Mouse (Mus musculus) left cerebral cortex, postnatal 14 days (tissue): ENCODE data around the gene Tnpo3. TPM values are rescaled to one million over a fixed set of nuclear protein-coding genes. Genes with fewer than 3 reads are reported as not detected.

Source experiments
- DNase-seq, 2 experiments: peaks; one replicate each; pipeline ENCODE4 v3.0.0; 2021 to 2022; ENCODE audit warnings: low spot score in 2 of 2, mixed read lengths in 1 of 2
- intact Hi-C: fragments of 180-260 bp; cut with DNase I; formaldehyde crosslinking; loops from one replicate; pipeline ENCODE4 v1.15.1; 2025
- total RNA-seq, 2 experiments: library from RNA; stranded (reverse); gene quantifications; 2 replicates each; pipeline ENCODE4 v1.2.3; 2021

The Tnpo3 gene
- total RNA-seq, 2 experiments from 2014 or later = 67.1 to 70.3 TPM

GRCm38 (mm10) chr6:29500810-29501209 is 108.9 kb downstream of the Tnpo3 start:
- no peak for DNase-seq
- intact Hi-C loops = no loop called here

- intact Hi-C loops = no loop called here
- DNase-seq = no peak
Measured at GRCm38 (mm10) chr6:29500177-29500576, 109.5 kb downstream of the Tnpo3 start.

GRCm38 (mm10) chr6:29497791-29498190 is 111.9 kb downstream of the Tnpo3 start:
- intact Hi-C loops = no loop called here
- DNase-seq = no peak

GRCm38 (mm10) chr6:29496270-29496669 is 113.4 kb downstream of the Tnpo3 start:
- intact Hi-C loops = no loop called here
- DNase-seq = no peak

- intact Hi-C loops = no loop called here
- no peak for DNase-seq
Measured at GRCm38 (mm10) chr6:29494101-29494500, 115.6 kb downstream of the Tnpo3 start.

Other genes starting within 250 kb of the Tnpo3 start
- gene Opn1sw, start 221.4 kb downstream of the Tnpo3 start, total RNA-seq = under 1 TPM; 0.33 to 0.66 TPM
- 100 to 1,000 TPM in 1 of 2 experiments, 10 to 100 TPM in 1; 90.1 to 104 TPM for gene Ccdc136, start 213.6 kb downstream of the Tnpo3 start, total RNA-seq
- gene Flnc, start 176.6 kb downstream of the Tnpo3 start, total RNA-seq = 1 to 10 TPM; 2.0 to 2.2 TPM
- 100 to 1,000 TPM; 253 to 268 TPM for gene Atp6v1f, start 142.2 kb downstream of the Tnpo3 start, total RNA-seq
- gene Atp6v1fnb, start 138.4 kb downstream of the Tnpo3 start, total RNA-seq = 1 to 10 TPM in 1 of 2 experiments, under 1 TPM in 1; 0.70 to 1.3 TPM
- gene Kcp, start 101.9 kb downstream of the Tnpo3 start, total RNA-seq = 1 to 10 TPM; 5.9 to 7.6 TPM
- 1 to 10 TPM; 3.6 to 4.9 TPM for gene Irf5, start 83.3 kb downstream of the Tnpo3 start, total RNA-seq
- gene Tspan33, start 84.3 kb upstream of the Tnpo3 start, total RNA-seq = 10 to 100 TPM; 27.6 to 30.0 TPM
- gene Smo, start 125.6 kb upstream of the Tnpo3 start, total RNA-seq = 1 to 10 TPM; 9.8 TPM
- 100 to 1,000 TPM in 1 of 2 experiments, 10 to 100 TPM in 1; 97.1 to 103 TPM for gene Ahcyl2, start 158.1 kb upstream of the Tnpo3 start, total RNA-seq